ENCODE assay signal across 29 mouse cellular contexts in genomic region chr7:24629672-24630071, GRCm38 (mm10). TPM values are rescaled to one million over a fixed set of nuclear protein-coding genes. Genes with fewer than 3 reads are reported as not detected.
DNase-seq lines count a peak whose midpoint lies in the region; ATAC-seq lines count a peak whose summit lies in the region.
"Had no signal": no experiment of that assay in that cellular context is flagged by ENCODE, and none has a peak within 500 bp of the region (broad histone marks: within the 10 kb centered on the region; RNA-seq: fewer than 3 reads in every experiment).

No protein-coding gene starts in this region.

- H3K36me3 ChIP-seq in embryonic facial prominence, embryonic 13.5 days, result no peaks in the 10 kb centered on the region
- H3K36me3 ChIP-seq in embryonic facial prominence, embryonic 10.5 days (replicated peaks), result no peaks in the 10 kb centered on the region
- H3K36me3 ChIP-seq in liver, embryonic 13.5 days, result no peaks in the 10 kb centered on the region
- no peaks in the 10 kb centered on the region for H3K36me3 ChIP-seq in liver, embryonic 11.5 days (ENCODE audit: control insufficient read depth, insufficient read depth, low read length)
- H3K36me3 ChIP-seq in stomach, embryonic 15.5 days, result no peaks in the 10 kb centered on the region
- H3K36me3 ChIP-seq: neural tube, embryonic 15.5 days had no signal

- H3K27ac ChIP-seq in embryonic facial prominence, embryonic 13.5 days, result no peak overlapping the region
- no peak overlapping the region for H3K27ac ChIP-seq in embryonic facial prominence, embryonic 10.5 days (replicated peaks)
- H3K27ac ChIP-seq in liver, embryonic 13.5 days, result no peak overlapping the region
- no peak overlapping the region for H3K27ac ChIP-seq in liver, embryonic 11.5 days (ENCODE audit: low read depth, low read length)
- H3K27ac ChIP-seq in stomach, embryonic 15.5 days, result peak overlapping the region; percentile 26; the same call in 1 of the 2 replicates
- H3K27ac ChIP-seq: forebrain, embryonic 13.5 days; heart, adult 2 months; neural tube, embryonic 15.5 days had no signal

- H3K4me1 ChIP-seq in embryonic facial prominence, embryonic 13.5 days, result peaks cover 8% of the 10 kb centered on the region
- H3K4me1 ChIP-seq in embryonic facial prominence, embryonic 10.5 days, result peaks cover 17% of the 10 kb centered on the region
- peaks cover 9% of the 10 kb centered on the region for H3K4me1 ChIP-seq in liver, embryonic 13.5 days (replicated peaks)
- peaks cover 6% of the 10 kb centered on the region; the same call in 1 of the 2 replicates for H3K4me1 ChIP-seq in liver, embryonic 11.5 days (replicated peaks; ENCODE audit: control insufficient read depth, insufficient read depth, low read length)
- H3K4me1 ChIP-seq in stomach, embryonic 15.5 days, result no peaks in the 10 kb centered on the region

- H3K9ac ChIP-seq in embryonic facial prominence, embryonic 13.5 days, result no peak overlapping the region
- no peak overlapping the region for H3K9ac ChIP-seq in liver, embryonic 13.5 days
- no peak overlapping the region for H3K9ac ChIP-seq in liver, embryonic 11.5 days (ENCODE audit: low read depth, low read length)
- no peak overlapping the region for H3K9ac ChIP-seq in stomach, embryonic 15.5 days

- H3K27me3 ChIP-seq in embryonic facial prominence, embryonic 13.5 days, result peaks cover under 1% of the 10 kb centered on the region; the same call in 1 of the 2 replicates
- peaks cover 34% of the 10 kb centered on the region for H3K27me3 ChIP-seq in embryonic facial prominence, embryonic 10.5 days (replicated peaks; ENCODE audit: low read depth, poor library complexity, severe bottlenecking)
- H3K27me3 ChIP-seq in liver, embryonic 13.5 days, result no peaks in the 10 kb centered on the region
- no peaks in the 10 kb centered on the region for H3K27me3 ChIP-seq in liver, embryonic 11.5 days (replicated peaks; ENCODE audit: control insufficient read depth, insufficient read depth, low read length)
- H3K27me3 ChIP-seq in stomach, embryonic 15.5 days (replicated peaks), result no peaks in the 10 kb centered on the region
- H3K27me3 ChIP-seq: neural tube, embryonic 15.5 days had no signal

- H3K9me3 ChIP-seq in embryonic facial prominence, embryonic 13.5 days, result no peaks in the 10 kb centered on the region
- no peaks in the 10 kb centered on the region for H3K9me3 ChIP-seq in embryonic facial prominence, embryonic 10.5 days
- no peaks in the 10 kb centered on the region for H3K9me3 ChIP-seq in liver, embryonic 13.5 days (replicated peaks)
- H3K9me3 ChIP-seq in liver, embryonic 11.5 days (ENCODE audit: control insufficient read depth, low read length), result no peaks in the 10 kb centered on the region
- H3K9me3 ChIP-seq in stomach, embryonic 15.5 days, result no peaks in the 10 kb centered on the region
- H3K9me3 ChIP-seq: forebrain, embryonic 13.5 days; neural tube, embryonic 15.5 days had no signal

- peak overlapping the region; percentile 66; the same call in 1 of the 2 replicates for H3K4me2 ChIP-seq in embryonic facial prominence, embryonic 13.5 days
- peak overlapping the region; percentile 69; the same call in 1 of the 2 replicates for H3K4me2 ChIP-seq in liver, embryonic 13.5 days
- H3K4me2 ChIP-seq in liver, embryonic 11.5 days, result no peak overlapping the region
- H3K4me2 ChIP-seq in stomach, embryonic 15.5 days, result 0 out of 2 replicates have a peak overlapping the region, but pooled peaks have one; percentile 60

- no peak overlapping the region for H3K4me3 ChIP-seq in embryonic facial prominence, embryonic 13.5 days
- H3K4me3 ChIP-seq in embryonic facial prominence, embryonic 10.5 days, result no peak overlapping the region
- no peak overlapping the region for H3K4me3 ChIP-seq in liver, embryonic 13.5 days (replicated peaks)
- no peak overlapping the region for H3K4me3 ChIP-seq in liver, embryonic 11.5 days (ENCODE audit: low read depth, low read length)
- H3K4me3 ChIP-seq in stomach, embryonic 15.5 days (replicated peaks), result no peak overlapping the region
- H3K4me3 ChIP-seq: myocyte had no signal

- no peak for ATAC-seq in embryonic facial prominence, embryonic 13.5 days (ENCODE audit: insufficient number of reproducible peaks, insufficient read depth, low FRiP score, low TSS enrichment, low read depth)
- ATAC-seq in liver, embryonic 13.5 days (ENCODE audit: low read depth), result no peak
- ATAC-seq in liver, embryonic 11.5 days (replicated peaks; ENCODE audit: low FRiP score), result no peak
- no peak for ATAC-seq in stomach, embryonic 15.5 days (ENCODE audit: insufficient read depth, low FRiP score, low read depth)

- WGBS in embryonic facial prominence, embryonic 13.5 days, result 66% methylated on average over 4 of the region's 4 CpGs
- WGBS in embryonic facial prominence, embryonic 10.5 days, result 75% methylated on average over 4 of the region's 4 CpGs
- 57% methylated on average over 4 of the region's 4 CpGs for WGBS in liver, embryonic 13.5 days (ENCODE audit: insufficient replicate concordance)
- 69% methylated on average over 4 of the region's 4 CpGs for WGBS in liver, embryonic 11.5 days
- 69% methylated on average over 4 of the region's 4 CpGs for WGBS in stomach, embryonic 15.5 days

- no peak for DNase-seq in embryonic facial prominence, embryonic 10.5 days (ENCODE audit: low spot score)
- no peak for DNase-seq in liver, embryonic 13.5 days
- no peak for DNase-seq in liver, embryonic 11.5 days (ENCODE audit: low spot score)
- DNase-seq in adrenal gland, postnatal 36 days, result peak; percentile 54 to 61
- DNase-seq in gastrocnemius, postnatal 25 days, result no peak
- DNase-seq in left cerebral cortex, adult 11 months (ENCODE audit: low spot score), result no peak
- DNase-seq: cerebellum, adult 11 months; liver; right cerebral cortex, postnatal 14 days had no signal

RNA-seq across cellular contexts. Expression of gene Lypd3, which starts 6.7 kb away (rescaled TPM):
- polyA plus RNA-seq in embryonic facial prominence, embryonic 13.5 days (2015; fragmentation: Nextera tagmentation; extraction: Ambion mirVana), result 13.7 and 16.0 TPM in 2 replicates
- polyA plus RNA-seq in embryonic facial prominence, embryonic 10.5 days (2016; fragmentation: Nextera tagmentation; extraction: Ambion mirVana), result 1.1 and 1.5 TPM in 2 replicates
- polyA plus RNA-seq in liver, embryonic 13.5 days (2015; fragmentation: Nextera tagmentation; extraction: Ambion mirVana), result not detected in 2 replicates
- 0.10 TPM in 1 of 2 replicates, not detected in the other for polyA plus RNA-seq in liver, embryonic 11.5 days (2014; fragmentation: Nextera tagmentation; extraction: Ambion mirVana)
- under 1 TPM; 0.36 to 0.92 TPM for total RNA-seq in adrenal gland, postnatal 36 days (2021)
- 22.6 and 42.2 TPM in 2 replicates for polyA plus RNA-seq in stomach, embryonic 15.5 days (2015; fragmentation: Nextera tagmentation; extraction: Ambion mirVana)
- not detected for total RNA-seq in gastrocnemius, postnatal 25 days (2021)
- total RNA-seq: gastrocnemius, adult 8-10 months; heart, adult 2 months; megakaryocyte progenitor cell, adult 5-6 weeks; MEL had no signal
- polyA plus RNA-seq: forebrain, embryonic 13.5 days; frontal cortex, adult 2 months; heart, adult 2 months; lung, postnatal 0 days; myocyte; spleen, adult 2 months had no signal

RNA-seq across cellular contexts. Expression of gene Phldb3, which starts 19.1 kb away (rescaled TPM):
- polyA plus RNA-seq in embryonic facial prominence, embryonic 13.5 days (2015; fragmentation: Nextera tagmentation; extraction: Ambion mirVana), result 0.37 and 0.65 TPM in 2 replicates
- 0.10 TPM in 1 of 2 replicates, not detected in the other for polyA plus RNA-seq in embryonic facial prominence, embryonic 10.5 days (2016; fragmentation: Nextera tagmentation; extraction: Ambion mirVana)
- polyA plus RNA-seq in liver, embryonic 13.5 days (2015; fragmentation: Nextera tagmentation; extraction: Ambion mirVana), result 0.08 and 0.09 TPM in 2 replicates
- polyA plus RNA-seq in liver, embryonic 11.5 days (2014; fragmentation: Nextera tagmentation; extraction: Ambion mirVana), result 0.13 and 0.14 TPM in 2 replicates
- 1 to 10 TPM; 5.4 to 5.8 TPM for total RNA-seq in adrenal gland, postnatal 36 days (2021)
- polyA plus RNA-seq in stomach, embryonic 15.5 days (2015; fragmentation: Nextera tagmentation; extraction: Ambion mirVana), result 0.43 and 0.54 TPM in 2 replicates
- total RNA-seq in gastrocnemius, postnatal 25 days (2021), result under 1 TPM; 0.59 to 0.70 TPM
- polyA plus RNA-seq: forebrain, embryonic 13.5 days; midbrain, embryonic 14.5 days; neural tube, embryonic 15.5 days had no signal

RNA-seq across cellular contexts. Expression of gene Zfp575, which starts 42.2 kb away (rescaled TPM):
- polyA plus RNA-seq in embryonic facial prominence, embryonic 13.5 days (2015; fragmentation: Nextera tagmentation; extraction: Ambion mirVana), result 7.0 and 7.3 TPM in 2 replicates
- 2.0 and 2.1 TPM in 2 replicates for polyA plus RNA-seq in embryonic facial prominence, embryonic 10.5 days (2016; fragmentation: Nextera tagmentation; extraction: Ambion mirVana)
- polyA plus RNA-seq in liver, embryonic 13.5 days (2015; fragmentation: Nextera tagmentation; extraction: Ambion mirVana), result 0.31 and 0.34 TPM in 2 replicates
- 0.65 and 0.82 TPM in 2 replicates for polyA plus RNA-seq in liver, embryonic 11.5 days (2014; fragmentation: Nextera tagmentation; extraction: Ambion mirVana)
- total RNA-seq in adrenal gland, postnatal 36 days (2021), result under 1 TPM in 1 of 2 experiments, not detected in 1; 0.30 TPM
- 4.3 and 5.0 TPM in 2 replicates for polyA plus RNA-seq in stomach, embryonic 15.5 days (2015; fragmentation: Nextera tagmentation; extraction: Ambion mirVana)
- under 1 TPM in 1 of 2 experiments, not detected in 1; 0.13 TPM for total RNA-seq in gastrocnemius, postnatal 25 days (2021)

RNA-seq across cellular contexts. Expression of gene Ethe1, which starts 42.3 kb away (rescaled TPM):
- 24.0 and 26.0 TPM in 2 replicates for polyA plus RNA-seq in embryonic facial prominence, embryonic 13.5 days (2015; fragmentation: Nextera tagmentation; extraction: Ambion mirVana)
- polyA plus RNA-seq in embryonic facial prominence, embryonic 10.5 days (2016; fragmentation: Nextera tagmentation; extraction: Ambion mirVana), result 26.3 and 27.3 TPM in 2 replicates
- 19.9 and 21.5 TPM in 2 replicates for polyA plus RNA-seq in liver, embryonic 13.5 days (2015; fragmentation: Nextera tagmentation; extraction: Ambion mirVana)
- polyA plus RNA-seq in liver, embryonic 11.5 days (2014; fragmentation: Nextera tagmentation; extraction: Ambion mirVana), result 20.7 and 21.9 TPM in 2 replicates
- 10 to 100 TPM; 27.9 to 34.2 TPM for total RNA-seq in adrenal gland, postnatal 36 days (2021)
- polyA plus RNA-seq in stomach, embryonic 15.5 days (2015; fragmentation: Nextera tagmentation; extraction: Ambion mirVana), result 31.1 and 37.1 TPM in 2 replicates
- total RNA-seq in gastrocnemius, postnatal 25 days (2021), result 10 to 100 TPM; 21.6 to 25.9 TPM

RNA-seq across cellular contexts. Expression of gene Tex101, which starts 46.8 kb away (rescaled TPM):
- not detected in 2 replicates for polyA plus RNA-seq in embryonic facial prominence, embryonic 13.5 days (2015; fragmentation: Nextera tagmentation; extraction: Ambion mirVana)
- not detected in 2 replicates for polyA plus RNA-seq in embryonic facial prominence, embryonic 10.5 days (2016; fragmentation: Nextera tagmentation; extraction: Ambion mirVana)
- polyA plus RNA-seq in liver, embryonic 13.5 days (2015; fragmentation: Nextera tagmentation; extraction: Ambion mirVana), result not detected in 2 replicates
- not detected in 2 replicates for polyA plus RNA-seq in liver, embryonic 11.5 days (2014; fragmentation: Nextera tagmentation; extraction: Ambion mirVana)
- total RNA-seq in adrenal gland, postnatal 36 days (2021), result not detected
- polyA plus RNA-seq in stomach, embryonic 15.5 days (2015; fragmentation: Nextera tagmentation; extraction: Ambion mirVana), result 0.21 TPM in 1 of 2 replicates, not detected in the other
- not detected for total RNA-seq in gastrocnemius, postnatal 25 days (2021)
- total RNA-seq: gastrocnemius, adult 8-10 months; heart, adult 2 months; layer of hippocampus, postnatal 14 days; left cerebral cortex, postnatal 10 days; megakaryocyte progenitor cell, adult 5-6 weeks had no signal
- polyA plus RNA-seq: forebrain, embryonic 13.5 days; frontal cortex, adult 2 months; heart, embryonic 16.5 days; hindbrain, embryonic 11.5 days; kidney, embryonic 14.5 days; lung, postnatal 0 days; midbrain, embryonic 14.5 days; myocyte; neural tube, embryonic 15.5 days; spleen, adult 2 months; stomach, embryonic 14.5 days; thymus, postnatal 0 days had no signal

Comparison
In these comparisons a context has a peak if more than half of its experiments do, and no peak if none do; other contexts are left out.
1. DNase-seq: peak in adrenal gland, postnatal 36 days (2 of 2); none in embryonic facial prominence, embryonic 10.5 days (single experiment), liver, embryonic 13.5 days (single experiment), liver, embryonic 11.5 days (single experiment), gastrocnemius, postnatal 25 days (single experiment) and left cerebral cortex, adult 11 months (single experiment).